Mouse (Mus musculus): ENCODE results near the gene Myh14. TPM values are rescaled to one million over a fixed set of nuclear protein-coding genes. Genes with fewer than 3 reads are reported as not detected.

The Myh14 gene
- polyA plus RNA-seq, 1 experiment from 2014 or later = 0.77 TPM

DNA sequence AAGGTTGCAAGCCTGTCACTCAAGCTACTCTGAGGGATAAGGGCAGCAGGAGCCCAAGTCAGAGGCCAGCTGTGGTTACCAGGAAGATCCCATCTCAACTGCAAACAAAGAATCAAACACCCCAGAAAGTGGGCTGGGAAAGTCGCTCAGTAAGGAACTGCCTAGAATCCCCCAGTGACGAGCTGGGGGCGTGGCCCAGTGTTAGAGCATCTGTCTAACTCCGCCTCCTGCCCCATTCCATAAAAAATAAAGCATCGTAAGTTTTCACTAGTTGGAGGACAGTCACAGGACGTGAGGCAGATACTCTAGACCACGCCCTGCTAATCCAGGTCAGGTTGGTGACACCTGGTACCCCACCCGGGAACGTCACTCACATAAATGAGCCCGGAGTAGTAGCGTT lies 5.9 kb downstream of the Myh14 start:
- H3K4me2 ChIP-seq (ENCODE audit: low read depth, low read length) = no peak overlapping the region
- no peak for ATAC-seq (ENCODE audit: low read depth)

DNA sequence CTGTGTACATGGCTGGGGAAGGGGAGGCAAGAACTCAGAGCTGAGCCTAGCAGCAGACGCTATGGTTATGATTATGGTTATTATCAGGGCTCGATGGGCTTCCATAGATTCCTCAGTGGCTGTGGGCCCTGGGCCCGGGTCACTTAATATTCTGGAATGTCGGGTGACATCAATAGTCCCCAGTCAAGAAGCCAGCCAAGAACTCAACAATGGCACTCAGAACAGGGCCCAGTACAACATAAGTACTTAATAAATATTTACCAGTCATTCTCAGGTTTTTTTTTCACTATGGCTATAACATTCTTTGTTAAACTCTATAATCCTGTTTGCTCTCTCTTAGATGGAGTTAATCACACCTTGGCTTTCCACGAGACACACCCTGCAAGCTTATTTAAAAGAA lies 7.1 kb downstream of the Myh14 start:
- Histone ChIP-seq H3K4me2 (ENCODE audit: low read depth, low read length) (no peak overlapping the region), H3K27me3 (ENCODE audit: control insufficient read depth, insufficient read depth, low read depth, low read length) (no peaks in the 10 kb centered on the region), H3K4me3 (ENCODE audit: low read depth, low read length) (no peak overlapping the region), H3K27ac (ENCODE audit: low read length) (no peak overlapping the region), H3K9me3 (replicated peaks; ENCODE audit: control insufficient read depth, low read length) (no peaks in the 10 kb centered on the region), H3K9ac (ENCODE audit: low read depth, low read length) (no peak overlapping the region), H3K4me1 (ENCODE audit: control insufficient read depth, low read depth, low read length) (no peaks in the 10 kb centered on the region), H3K36me3 (ENCODE audit: control insufficient read depth, insufficient read depth) (no peaks in the 10 kb centered on the region)
- ATAC-seq (ENCODE audit: low read depth) = no peak
- 67% methylated on average over 5 of the region's 5 CpGs for WGBS (ENCODE audit: insufficient replicate concordance)

More for the DNA sequence above, 5.9 kb downstream of the Myh14 start:
- Histone ChIP-seq H3K36me3 (ENCODE audit: control insufficient read depth, insufficient read depth) (no peaks in the 10 kb centered on the region), H3K9me3 (replicated peaks; ENCODE audit: control insufficient read depth, low read length) (no peaks in the 10 kb centered on the region), H3K9ac (ENCODE audit: low read depth, low read length) (no peak overlapping the region), H3K27ac (ENCODE audit: low read length) (no peak overlapping the region), H3K4me1 (ENCODE audit: control insufficient read depth, low read depth, low read length) (no peaks in the 10 kb centered on the region), H3K4me3 (ENCODE audit: low read depth, low read length) (no peak overlapping the region), H3K27me3 (ENCODE audit: control insufficient read depth, insufficient read depth, low read depth, low read length) (peaks cover 2% of the 10 kb centered on the region; the same call in 1 of the 2 replicates)
- WGBS (ENCODE audit: insufficient replicate concordance) = 27% methylated on average over 11 of the region's 11 CpGs

DNA sequence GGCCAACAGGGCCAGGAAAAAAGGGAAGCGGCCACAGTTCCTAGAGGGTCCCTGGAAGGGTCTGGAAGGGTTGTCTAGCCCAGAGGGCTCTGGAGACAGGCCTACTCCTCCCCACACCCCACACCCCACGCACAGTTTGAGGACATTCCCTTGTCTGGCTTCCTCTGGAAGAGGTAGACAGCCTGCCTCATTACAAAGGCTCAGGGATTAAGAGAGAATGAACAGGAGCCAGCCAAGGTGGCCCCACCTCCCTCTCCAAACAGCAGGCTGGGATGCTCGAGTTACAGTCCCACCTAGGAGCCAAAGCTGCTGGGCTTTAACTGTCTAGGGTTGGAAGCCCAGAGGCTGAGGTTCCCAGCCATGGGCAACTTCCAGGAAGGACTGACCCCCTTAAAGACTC lies 8.1 kb downstream of the Myh14 start:
- no peak for ATAC-seq (ENCODE audit: low read depth)
- H3K9ac ChIP-seq (ENCODE audit: low read depth, low read length) = no peak overlapping the region
- WGBS (ENCODE audit: insufficient replicate concordance) = 5% methylated on average over 3 of the region's 3 CpGs

GRCm38 (mm10) chr7:44662168-44662567 lies 8.5 kb downstream of the Myh14 start:
- Histone ChIP-seq H3K4me1 (ENCODE audit: control insufficient read depth, low read depth, low read length) (no peaks in the 10 kb centered on the region), H3K4me3 (ENCODE audit: low read depth, low read length) (no peak overlapping the region), H3K4me2 (ENCODE audit: low read depth, low read length) (no peak overlapping the region), H3K9ac (ENCODE audit: low read depth, low read length) (no peak overlapping the region), H3K27ac (ENCODE audit: low read length) (no peak overlapping the region), H3K36me3 (ENCODE audit: control insufficient read depth, insufficient read depth) (no peaks in the 10 kb centered on the region), H3K9me3 (replicated peaks; ENCODE audit: control insufficient read depth, low read length) (no peaks in the 10 kb centered on the region), H3K27me3 (ENCODE audit: control insufficient read depth, insufficient read depth, low read depth, low read length) (no peaks in the 10 kb centered on the region)
- no peak for ATAC-seq (ENCODE audit: low read depth)
- WGBS (ENCODE audit: insufficient replicate concordance) = 17% methylated on average over 8 of the region's 8 CpGs

More for the DNA sequence above, 8.1 kb downstream of the Myh14 start:
- Histone ChIP-seq H3K4me3 (ENCODE audit: low read depth, low read length) (no peak overlapping the region), H3K9me3 (replicated peaks; ENCODE audit: control insufficient read depth, low read length) (no peaks in the 10 kb centered on the region), H3K27ac (ENCODE audit: low read length) (no peak overlapping the region), H3K4me1 (ENCODE audit: control insufficient read depth, low read depth, low read length) (no peaks in the 10 kb centered on the region), H3K27me3 (ENCODE audit: control insufficient read depth, insufficient read depth, low read depth, low read length) (no peaks in the 10 kb centered on the region), H3K4me2 (ENCODE audit: low read depth, low read length) (no peak overlapping the region), H3K36me3 (ENCODE audit: control insufficient read depth, insufficient read depth) (no peaks in the 10 kb centered on the region)

GRCm38 (mm10) chr7:44661219-44661618 lies 9.4 kb downstream of the Myh14 start:
- Histone ChIP-seq H3K4me3 (ENCODE audit: low read depth, low read length) (no peak overlapping the region), H3K27me3 (ENCODE audit: control insufficient read depth, insufficient read depth, low read depth, low read length) (no peaks in the 10 kb centered on the region), H3K36me3 (ENCODE audit: control insufficient read depth, insufficient read depth) (no peaks in the 10 kb centered on the region), H3K27ac (ENCODE audit: low read length) (no peak overlapping the region), H3K4me2 (ENCODE audit: low read depth, low read length) (no peak overlapping the region), H3K9me3 (replicated peaks; ENCODE audit: control insufficient read depth, low read length) (no peaks in the 10 kb centered on the region), H3K9ac (ENCODE audit: low read depth, low read length) (no peak overlapping the region), H3K4me1 (ENCODE audit: control insufficient read depth, low read depth, low read length) (no peaks in the 10 kb centered on the region)
- ATAC-seq (ENCODE audit: low read depth) = no peak
- 64% methylated on average over 5 of the region's 5 CpGs for WGBS (ENCODE audit: insufficient replicate concordance)

DNA sequence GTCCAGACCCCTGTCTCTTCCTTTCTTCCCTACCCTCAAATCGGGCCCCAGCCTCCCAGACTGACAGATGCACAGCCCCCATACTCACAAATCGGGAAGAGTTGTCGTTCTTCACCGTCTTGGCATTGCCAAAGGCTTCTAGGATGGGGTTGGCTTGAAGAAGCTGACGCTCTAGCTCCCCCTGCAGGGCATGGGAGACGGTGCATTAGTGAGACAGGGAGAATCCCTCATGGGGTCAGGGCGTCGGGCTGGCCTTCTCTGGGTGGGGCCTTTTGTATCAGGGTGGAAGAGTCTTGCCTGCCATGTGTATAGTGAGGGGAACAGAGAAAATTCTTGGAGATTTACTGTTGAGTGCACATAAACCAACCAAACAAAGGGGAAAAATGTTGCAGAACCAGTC lies 15.1 kb downstream of the Myh14 start:
- H3K4me2 ChIP-seq (ENCODE audit: low read depth, low read length) = no peak overlapping the region
- no peak overlapping the region for H3K4me3 ChIP-seq (ENCODE audit: low read depth, low read length)
- no peak overlapping the region for H3K27ac ChIP-seq (ENCODE audit: low read length)
- no peak for ATAC-seq (ENCODE audit: low read depth)
- H3K9ac ChIP-seq (ENCODE audit: low read depth, low read length) = no peak overlapping the region
- no peaks in the 10 kb centered on the region for H3K27me3 ChIP-seq (ENCODE audit: control insufficient read depth, insufficient read depth, low read depth, low read length)
- H3K9me3 ChIP-seq (replicated peaks; ENCODE audit: control insufficient read depth, low read length) = no peaks in the 10 kb centered on the region
- no peaks in the 10 kb centered on the region for H3K4me1 ChIP-seq (ENCODE audit: control insufficient read depth, low read depth, low read length)
- no peaks in the 10 kb centered on the region for H3K36me3 ChIP-seq (ENCODE audit: control insufficient read depth, insufficient read depth)
- WGBS (ENCODE audit: insufficient replicate concordance) = 7% methylated on average over 8 of the region's 8 CpGs

DNA sequence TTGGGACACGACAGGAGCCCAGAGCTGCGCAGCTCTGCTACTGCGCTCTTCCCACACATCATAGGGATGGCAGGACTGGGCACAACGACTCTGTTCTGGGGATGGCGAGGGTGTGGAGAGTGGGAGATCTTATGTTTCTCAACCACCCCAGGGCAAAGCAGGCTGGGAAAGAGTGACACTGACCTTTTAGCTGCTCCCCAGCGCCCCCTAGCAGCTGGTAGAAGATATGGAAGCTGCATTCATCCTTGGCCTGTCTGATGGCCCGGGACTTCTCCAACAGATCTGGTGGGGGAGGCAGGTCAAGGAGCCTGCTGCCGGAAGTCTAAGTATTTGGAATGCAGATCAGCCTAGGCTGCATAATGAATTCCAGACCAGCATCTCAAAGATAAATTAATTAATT lies 16.9 kb downstream of the Myh14 start:
- 44% methylated on average over 8 of the region's 8 CpGs for WGBS (ENCODE audit: insufficient replicate concordance)
- Histone ChIP-seq H3K4me1 (ENCODE audit: control insufficient read depth, low read depth, low read length) (no peaks in the 10 kb centered on the region), H3K9me3 (replicated peaks; ENCODE audit: control insufficient read depth, low read length) (no peaks in the 10 kb centered on the region), H3K36me3 (ENCODE audit: control insufficient read depth, insufficient read depth) (no peaks in the 10 kb centered on the region), H3K4me3 (ENCODE audit: low read depth, low read length) (no peak overlapping the region), H3K4me2 (ENCODE audit: low read depth, low read length) (no peak overlapping the region), H3K27me3 (ENCODE audit: control insufficient read depth, insufficient read depth, low read depth, low read length) (no peaks in the 10 kb centered on the region), H3K27ac (ENCODE audit: low read length) (no peak overlapping the region), H3K9ac (ENCODE audit: low read depth, low read length) (no peak overlapping the region)
- no peak for ATAC-seq (ENCODE audit: low read depth)

- H3K27me3 ChIP-seq (ENCODE audit: control insufficient read depth, insufficient read depth, low read depth, low read length) = no peaks in the 10 kb centered on the region
- WGBS (ENCODE audit: insufficient replicate concordance) = 50% methylated on average over 7 of the region's 7 CpGs
- H3K4me3 ChIP-seq (ENCODE audit: low read depth, low read length) = no peak overlapping the region
- ATAC-seq (ENCODE audit: low read depth) = no peak
- H3K4me2 ChIP-seq (ENCODE audit: low read depth, low read length) = no peak overlapping the region
- no peaks in the 10 kb centered on the region for H3K36me3 ChIP-seq (ENCODE audit: control insufficient read depth, insufficient read depth)
- no peaks in the 10 kb centered on the region for H3K4me1 ChIP-seq (ENCODE audit: control insufficient read depth, low read depth, low read length)
- H3K27ac ChIP-seq (ENCODE audit: low read length) = no peak overlapping the region
- H3K9ac ChIP-seq (ENCODE audit: low read depth, low read length) = no peak overlapping the region
- H3K9me3 ChIP-seq (replicated peaks; ENCODE audit: control insufficient read depth, low read length) = no peaks in the 10 kb centered on the region
These were observed 19.2 kb downstream of the Myh14 start for GRCm38 (mm10) chr7:44651416-44651815.

DNA sequence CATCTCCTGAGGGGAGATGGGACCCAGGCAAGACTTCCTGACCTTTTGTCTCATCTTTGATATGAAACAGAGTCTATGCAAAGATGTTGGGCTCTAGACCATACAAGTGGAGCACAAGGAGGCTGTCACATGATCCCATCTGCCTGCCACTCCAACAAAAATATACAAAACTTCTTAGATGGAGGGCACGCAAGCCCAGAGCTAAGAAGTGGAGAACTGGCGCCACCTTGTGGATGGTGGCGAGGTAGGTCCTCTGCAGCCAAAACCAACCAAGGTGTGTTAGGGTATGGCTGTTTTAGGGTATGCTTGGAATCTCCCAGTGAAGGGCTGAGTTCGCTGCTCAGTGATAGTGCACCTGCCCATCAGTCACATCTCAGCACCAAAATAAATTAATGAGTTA lies 20.7 kb downstream of the Myh14 start:
- Histone ChIP-seq H3K36me3 (ENCODE audit: control insufficient read depth, insufficient read depth) (no peaks in the 10 kb centered on the region), H3K4me1 (ENCODE audit: control insufficient read depth, low read depth, low read length) (no peaks in the 10 kb centered on the region), H3K4me2 (ENCODE audit: low read depth, low read length) (no peak overlapping the region), H3K9ac (ENCODE audit: low read depth, low read length) (no peak overlapping the region), H3K27me3 (ENCODE audit: control insufficient read depth, insufficient read depth, low read depth, low read length) (peaks cover 2% of the 10 kb centered on the region; the same call in 1 of the 2 replicates), H3K27ac (ENCODE audit: low read length) (no peak overlapping the region), H3K9me3 (replicated peaks; ENCODE audit: control insufficient read depth, low read length) (no peaks in the 10 kb centered on the region), H3K4me3 (ENCODE audit: low read depth, low read length) (no peak overlapping the region)
- under 1% methylated on average over 4 of the region's 4 CpGs for WGBS (ENCODE audit: insufficient replicate concordance)
- no peak for ATAC-seq (ENCODE audit: low read depth)

All from liver, embryonic 16.5 days (tissue).